Mouse (Mus musculus) urinary bladder, postnatal 4 days (tissue): ENCODE measurements around the gene Gm21028.
"Not testable (repeated sequence)": the region's sequence is repeated elsewhere in the genome, so short reads cannot be mapped to it uniquely, and the experiment has no call there.

Experiments used
- DNase-seq, 2 experiments: peaks; one replicate each; pipeline ENCODE4 v3.0.0; 2021 to 2022; ENCODE audit warnings: low spot score in 2 of 2

Gm21028 gene

GRCm38 (mm10) chr7:42578488-42578887 is at the start of gene Gm21028:
TSS of gene Gm21028 (minus strand) at chr7:42578588.
- no peak for DNase-seq

DNA sequence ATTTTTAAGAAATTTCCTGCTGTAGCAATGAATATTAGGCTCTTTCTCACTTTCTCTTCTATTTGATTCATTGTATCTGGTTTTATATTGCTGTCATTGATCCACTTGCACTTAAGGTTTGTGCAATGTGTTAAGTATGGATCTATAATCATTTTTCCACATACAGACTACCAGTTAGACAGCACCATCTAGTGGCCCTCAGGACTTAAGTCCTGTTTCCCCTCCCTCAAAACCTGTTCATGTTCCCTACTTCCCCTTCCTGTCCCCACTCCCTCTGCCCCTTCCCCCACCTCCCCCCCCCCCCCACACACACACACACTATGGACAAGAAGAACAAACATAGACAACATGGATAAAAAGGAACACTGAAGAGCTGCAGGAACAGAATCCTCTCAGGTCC is 17.3 kb upstream of the Gm21028 start:
- DNase-seq: not testable (repeated sequence)

- not testable (repeated sequence) for DNase-seq
Observed at GRCm38 (mm10) chr7:42592413-42592812, 14.0 kb upstream of the Gm21028 start, which contains the start of gene Zfp977. TSS of gene Zfp977 (minus strand) at chr7:42592547.

GRCm38 (mm10) chr7:42591311-42591710 is 12.9 kb upstream of the Gm21028 start:
- not testable (repeated sequence) for DNase-seq

- no peak for DNase-seq
Observed at GRCm38 (mm10) chr7:42551766-42552165, 26.6 kb downstream of the Gm21028 start.
